Mouse (Mus musculus): ENCODE results near the gene Pecam1.

Pecam1 gene

DNA sequence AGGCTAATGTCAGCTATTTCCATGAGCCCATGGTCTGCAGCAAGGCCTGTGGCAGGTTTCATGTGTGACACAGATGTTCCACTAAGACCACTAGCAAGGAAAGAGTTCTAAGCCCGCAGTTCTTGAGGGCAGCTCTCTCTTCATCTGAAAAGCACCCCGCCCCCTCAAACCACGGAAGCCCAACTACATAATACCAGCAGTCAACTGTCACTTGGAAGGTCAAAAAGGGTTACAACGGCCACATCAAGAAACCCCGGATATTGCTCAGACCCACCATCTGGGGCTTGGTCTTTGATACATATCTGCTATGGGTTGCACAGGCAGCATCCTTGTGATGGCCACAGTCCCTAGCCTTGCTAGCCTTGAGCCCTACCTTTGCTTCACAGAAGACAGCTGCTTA, 62.1 kb downstream of the Pecam1 start:
- DNase-seq (ENCODE audit: low spot score): no peak

- no peak for DNase-seq (ENCODE audit: low spot score)
Observed at GRCm38 (mm10) chr11:106687293-106687692, 63.1 kb downstream of the Pecam1 start.

- no peak for DNase-seq (ENCODE audit: low spot score)
Observed at GRCm38 (mm10) chr11:106684027-106684426, 66.4 kb downstream of the Pecam1 start.

DNA sequence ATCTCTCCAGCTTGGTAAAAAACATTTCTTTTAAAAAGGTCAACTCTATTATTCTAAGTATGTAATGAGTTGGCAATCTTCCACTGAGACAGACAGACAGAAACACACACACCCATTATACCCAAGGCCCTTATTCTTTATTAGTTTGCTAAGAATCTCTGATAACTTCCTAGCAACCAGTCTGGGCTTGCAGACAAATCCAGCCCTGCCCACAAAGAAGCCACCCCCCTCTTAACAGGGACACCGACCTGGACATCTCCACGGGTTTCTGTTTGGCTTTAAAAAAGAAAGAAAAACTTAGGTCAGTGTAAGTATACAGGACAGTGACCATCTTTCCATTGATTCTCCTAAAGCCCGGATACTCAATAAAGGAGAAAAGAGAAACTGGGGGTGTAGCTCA, 67.1 kb downstream of the Pecam1 start:
- no peak for DNase-seq (ENCODE audit: low spot score)

DNA sequence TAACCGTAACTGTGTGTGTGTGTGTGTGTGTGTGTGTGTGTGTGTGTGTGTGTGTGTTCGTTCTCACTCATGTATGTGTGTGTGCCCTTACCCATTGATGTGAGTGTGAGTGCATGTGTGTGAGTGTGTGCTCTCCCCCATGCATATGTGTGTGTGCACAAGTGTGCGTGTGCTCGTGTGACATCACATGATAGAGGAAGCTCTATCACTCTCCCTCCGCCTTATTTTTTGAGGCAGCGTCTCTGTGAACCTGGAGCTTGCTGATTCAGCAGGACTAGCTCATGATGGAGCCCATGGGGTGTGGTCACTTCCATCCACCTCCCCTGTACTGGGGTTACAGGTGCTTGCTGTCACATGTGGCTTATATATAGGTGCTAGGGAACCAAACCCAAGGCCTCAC, 69.3 kb downstream of the Pecam1 start:
- no peak for DNase-seq (ENCODE audit: low spot score)

- DNase-seq (ENCODE audit: low spot score): peak; percentile 18
Observed at GRCm38 (mm10) chr11:106679874-106680273, 70.6 kb downstream of the Pecam1 start.

DNA sequence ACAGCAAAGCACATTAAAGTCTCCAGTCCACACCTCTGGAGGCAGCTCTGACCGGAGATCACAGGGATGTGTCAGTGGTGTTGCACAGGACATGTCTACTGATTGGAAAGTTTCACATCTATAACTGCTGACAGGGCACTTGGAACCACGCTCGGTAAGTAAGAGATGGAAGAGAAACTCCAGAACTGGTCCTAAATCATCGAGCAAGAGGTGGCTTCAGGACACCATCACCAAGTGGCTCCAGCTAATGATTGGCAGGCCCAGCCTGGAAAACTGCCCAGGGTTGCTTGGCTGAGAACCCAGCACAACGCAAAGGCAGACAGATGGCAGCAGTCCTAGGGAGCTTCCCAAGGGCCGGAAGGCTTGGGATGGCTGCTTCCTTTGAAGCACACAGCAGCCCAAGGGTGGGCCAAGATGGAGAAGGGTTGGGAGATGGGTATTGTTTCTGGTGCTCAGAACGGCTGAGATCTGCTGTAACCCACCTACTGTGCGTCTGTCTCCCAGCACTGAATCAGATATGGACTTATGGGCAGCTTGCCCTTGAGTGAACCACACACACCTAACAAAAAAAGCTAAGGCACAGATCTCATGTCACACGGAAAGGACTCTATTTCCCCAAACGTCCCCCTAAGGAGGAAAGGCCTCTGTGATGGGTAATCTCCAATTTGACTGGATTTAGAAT, 72.4 kb downstream of the Pecam1 start:
- DNase-seq (ENCODE audit: low spot score): peak; percentile 62

DNA sequence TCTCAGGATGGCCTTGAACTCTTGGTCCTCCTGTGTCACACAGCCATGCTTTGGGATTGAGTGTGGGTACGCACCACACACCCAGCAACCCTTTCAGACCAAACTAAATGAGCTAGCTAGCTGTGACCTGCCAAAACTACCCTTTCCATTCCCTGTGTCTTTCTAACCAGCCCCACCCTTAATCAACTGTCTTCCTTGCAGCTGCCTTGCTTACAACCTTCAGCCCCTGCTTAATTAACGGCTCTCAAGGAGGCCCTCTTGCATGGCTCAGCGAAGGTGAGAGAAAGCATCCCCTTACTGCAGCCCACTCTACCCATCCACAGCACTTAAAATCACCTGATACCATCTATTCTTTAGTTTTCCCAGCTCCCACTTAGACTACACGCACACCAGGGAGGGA, 73.1 kb downstream of the Pecam1 start:
- no peak for DNase-seq (ENCODE audit: low spot score)

DNA sequence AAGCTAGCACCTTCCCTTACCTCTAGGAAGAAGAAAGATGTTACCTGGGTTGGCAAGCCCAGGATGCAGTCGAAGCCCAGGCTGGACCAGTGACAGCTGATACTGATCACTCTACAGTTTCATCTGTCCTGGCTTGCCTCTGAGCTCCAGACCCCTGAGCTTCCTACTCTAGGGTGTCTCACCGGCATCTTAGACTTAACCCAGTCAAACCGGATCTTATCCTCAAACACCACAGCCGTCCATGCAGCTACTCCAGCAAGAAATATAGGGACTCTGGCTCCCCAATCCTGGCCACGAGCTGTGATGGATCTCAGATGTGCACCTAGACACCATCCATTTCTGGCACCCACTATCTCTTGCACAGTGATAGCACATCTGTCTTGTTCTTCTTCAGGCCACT, 74.6 kb downstream of the Pecam1 start:
- no peak for DNase-seq (ENCODE audit: low spot score)

GRCm38 (mm10) chr11:106675201-106675726, 75.2 kb downstream of the Pecam1 start:
- DNase-seq (ENCODE audit: low spot score): no peak

DNA sequence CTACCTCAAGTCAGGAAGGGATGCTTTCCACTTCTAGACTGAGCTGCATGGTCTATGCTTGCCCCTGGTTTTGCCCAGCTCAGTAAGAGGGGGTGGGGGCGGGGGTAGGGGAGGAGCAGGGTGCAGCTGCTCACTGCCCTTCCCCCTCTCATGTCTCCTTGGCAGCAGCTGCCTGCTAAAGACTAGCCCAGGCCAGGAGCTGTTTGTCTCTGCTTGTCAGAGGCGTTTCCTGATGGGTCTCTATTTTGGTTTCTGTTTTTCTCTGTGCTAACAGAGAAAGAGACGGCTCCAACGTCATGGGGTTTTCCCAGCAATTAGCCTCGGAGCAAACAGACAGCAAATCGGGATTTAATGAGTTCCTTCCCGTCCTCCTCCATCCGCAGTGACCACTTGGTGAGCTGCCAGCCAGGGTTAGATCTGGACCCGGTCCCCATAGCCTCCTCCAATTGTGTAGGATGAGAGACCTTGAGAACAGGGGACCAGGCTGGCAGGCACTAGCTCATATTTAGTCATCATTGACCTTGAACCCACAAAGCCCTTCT, 75.7 kb downstream of the Pecam1 start:
- peak; percentile 56 for DNase-seq (ENCODE audit: low spot score)

DNA sequence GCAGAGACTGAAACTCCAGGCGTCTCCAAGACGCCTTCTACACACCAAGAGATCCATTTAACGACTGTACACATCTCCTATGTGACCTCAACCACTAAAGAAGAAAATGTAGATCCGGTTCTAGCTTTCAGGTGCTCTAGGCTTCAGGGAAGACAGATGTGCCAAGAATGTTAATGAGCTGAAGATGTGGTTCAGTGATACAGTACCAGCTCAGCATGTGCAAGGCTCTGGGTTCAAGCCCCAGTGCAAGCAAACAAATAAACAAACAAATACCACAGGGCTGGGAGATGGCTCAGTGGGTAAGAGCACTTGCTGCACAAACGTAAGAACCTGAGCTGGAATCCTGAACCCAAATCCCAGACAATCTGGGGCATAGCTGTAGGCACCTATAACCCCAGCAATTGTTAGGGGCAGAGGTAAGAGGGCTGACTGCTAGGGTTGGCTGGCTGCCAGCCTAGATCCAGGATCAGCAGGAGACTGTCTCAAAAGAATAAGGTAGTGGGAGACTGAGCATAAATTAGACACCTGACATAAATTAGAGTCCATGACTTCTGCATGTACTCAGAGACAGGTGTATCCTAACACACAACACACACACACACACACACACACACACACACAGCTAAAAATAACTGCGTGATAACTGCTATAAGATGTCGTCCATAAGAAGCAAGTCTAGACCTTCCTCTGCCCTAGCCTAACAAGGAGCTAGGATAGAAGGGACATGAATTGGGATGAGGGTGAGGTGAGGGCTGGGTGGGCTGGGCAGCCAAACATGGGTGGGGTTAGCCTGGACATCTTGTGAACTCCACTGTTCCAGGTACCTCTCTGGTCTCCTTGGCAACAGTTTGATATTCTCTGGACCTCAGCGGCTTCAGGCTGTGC, 76.5 kb downstream of the Pecam1 start:
- DNase-seq (ENCODE audit: low spot score): no peak

DNA sequence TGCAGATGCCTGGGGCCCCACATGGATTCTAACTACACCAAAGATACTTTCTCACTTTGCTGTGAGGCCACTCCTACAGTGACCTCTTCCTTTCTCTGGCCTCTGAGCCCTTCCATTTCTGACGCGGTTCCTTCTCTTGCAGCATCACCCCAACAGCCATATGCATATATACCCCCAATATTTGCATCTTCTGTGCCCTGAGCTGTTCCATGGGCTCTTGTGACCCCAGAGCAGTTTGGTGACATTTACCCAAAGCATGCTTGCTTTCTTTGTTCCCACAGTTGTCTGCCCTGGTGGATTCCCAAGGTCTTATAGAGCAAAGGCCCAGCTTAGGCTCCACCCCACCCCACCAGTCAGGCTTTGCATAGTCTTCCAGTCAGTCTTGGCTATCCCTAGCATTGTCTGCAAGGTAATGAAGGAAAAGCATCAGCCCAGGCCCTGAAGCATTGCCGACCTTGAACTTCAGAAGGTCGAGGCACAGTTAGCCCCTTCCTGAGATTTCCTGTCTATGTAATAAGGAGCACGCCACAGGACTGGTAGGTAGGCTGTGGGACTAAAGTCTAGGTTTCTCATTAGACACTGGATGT, 77.4 kb downstream of the Pecam1 start:
- no peak for DNase-seq (ENCODE audit: low spot score)

- no peak for DNase-seq (ENCODE audit: low spot score)
Observed at GRCm38 (mm10) chr11:106671801-106672200, 78.6 kb downstream of the Pecam1 start.

DNA sequence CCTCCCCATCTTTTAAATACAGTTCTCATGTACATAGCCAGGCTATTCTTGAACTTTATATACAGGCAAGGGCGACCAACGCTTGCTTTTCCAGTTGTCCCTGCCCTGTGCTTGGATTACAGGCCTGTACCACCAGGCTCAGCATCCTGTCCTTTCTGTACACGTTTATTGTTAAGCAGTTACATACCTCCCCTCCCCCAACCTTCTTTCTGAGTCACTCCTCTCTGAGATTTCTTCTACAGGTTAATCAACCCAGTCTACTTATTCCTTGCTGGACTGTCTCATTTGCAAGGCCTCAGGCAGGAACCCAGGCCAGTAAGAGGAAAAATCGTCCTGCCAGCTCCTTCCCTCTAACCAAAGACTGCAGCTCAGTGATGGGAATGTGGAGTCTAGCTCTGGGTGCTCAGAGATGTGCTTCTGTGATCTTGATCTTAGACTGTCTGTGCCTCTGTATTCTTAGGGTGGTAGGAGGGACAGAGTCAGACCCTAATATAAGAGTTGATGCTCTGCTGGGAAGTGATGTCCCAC, 79.4 kb downstream of the Pecam1 start:
- no peak for DNase-seq (ENCODE audit: low spot score)

- DNase-seq (ENCODE audit: low spot score): no peak
Observed at GRCm38 (mm10) chr11:106670266-106670665, 80.2 kb downstream of the Pecam1 start.

- no peak for DNase-seq (ENCODE audit: low spot score)
Observed at GRCm38 (mm10) chr11:106669873-106670173, 80.6 kb downstream of the Pecam1 start.

GRCm38 (mm10) chr11:106669102-106669872, 81.1 kb downstream of the Pecam1 start:
- DNase-seq (ENCODE audit: low spot score): no peak

GRCm38 (mm10) chr11:106668336-106668735, 82.1 kb downstream of the Pecam1 start:
- no peak for DNase-seq (ENCODE audit: low spot score)

GRCm38 (mm10) chr11:106667855-106668254, 82.6 kb downstream of the Pecam1 start:
- DNase-seq (ENCODE audit: low spot score): no peak

- DNase-seq (ENCODE audit: low spot score): no peak
Observed at GRCm38 (mm10) chr11:106666470-106667107, 83.8 kb downstream of the Pecam1 start.

Measured in ovary, postnatal 14 days (tissue).